Mouse (Mus musculus) naive thymus-derived CD4-positive, alpha-beta T cell, adult 2 months (primary cell): ENCODE measurements around the gene Tmem200a.
"Not testable (repeated sequence)": the region's sequence is repeated elsewhere in the genome, so short reads cannot be mapped to it uniquely, and the experiment has no call there.

Experiments used
- DNase-seq: peaks from one replicate; pipeline ENCODE4 v3.0.0-alpha.2; 2011; ENCODE audit warnings: low read depth

Tmem200a gene

DNA sequence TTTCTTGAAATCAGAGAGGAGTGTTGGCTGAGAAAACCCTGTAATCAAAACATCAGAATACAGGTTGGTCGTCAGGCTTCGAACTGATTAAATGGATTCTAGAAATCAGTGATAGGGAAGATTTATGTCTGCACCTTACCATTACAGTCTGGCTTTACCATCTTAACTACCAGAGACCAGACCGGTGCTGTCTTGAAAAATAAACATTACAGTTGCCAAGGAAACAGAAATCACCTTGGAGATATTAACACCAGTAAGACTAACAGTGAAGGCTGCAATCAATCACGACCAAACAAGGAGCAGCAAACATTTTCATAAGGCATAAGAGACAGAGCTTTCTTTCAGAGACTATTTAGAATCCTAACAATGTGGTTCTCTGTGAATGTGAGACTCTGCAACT lies 116.0 kb downstream of the Tmem200a start:
- DNase-seq = no peak

DNA sequence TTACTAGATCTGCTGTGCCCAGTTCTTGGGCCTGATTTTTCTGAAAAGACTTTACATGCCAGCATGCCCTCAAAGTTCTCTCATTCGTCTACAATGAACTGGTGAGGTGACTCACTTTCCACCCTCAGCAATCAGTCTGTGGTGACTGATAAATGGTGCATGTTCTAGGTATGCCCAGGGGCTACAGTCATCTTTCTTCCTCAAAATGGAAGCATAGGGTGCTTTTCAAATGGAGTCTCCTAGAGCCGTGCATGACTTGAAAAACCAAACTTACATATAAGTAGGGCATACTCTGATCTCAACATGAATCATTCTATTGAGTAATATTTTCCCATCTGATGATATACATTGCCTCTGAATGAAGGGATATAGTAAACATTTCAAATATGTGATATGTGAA lies 117.8 kb downstream of the Tmem200a start:
- no peak for DNase-seq

DNA sequence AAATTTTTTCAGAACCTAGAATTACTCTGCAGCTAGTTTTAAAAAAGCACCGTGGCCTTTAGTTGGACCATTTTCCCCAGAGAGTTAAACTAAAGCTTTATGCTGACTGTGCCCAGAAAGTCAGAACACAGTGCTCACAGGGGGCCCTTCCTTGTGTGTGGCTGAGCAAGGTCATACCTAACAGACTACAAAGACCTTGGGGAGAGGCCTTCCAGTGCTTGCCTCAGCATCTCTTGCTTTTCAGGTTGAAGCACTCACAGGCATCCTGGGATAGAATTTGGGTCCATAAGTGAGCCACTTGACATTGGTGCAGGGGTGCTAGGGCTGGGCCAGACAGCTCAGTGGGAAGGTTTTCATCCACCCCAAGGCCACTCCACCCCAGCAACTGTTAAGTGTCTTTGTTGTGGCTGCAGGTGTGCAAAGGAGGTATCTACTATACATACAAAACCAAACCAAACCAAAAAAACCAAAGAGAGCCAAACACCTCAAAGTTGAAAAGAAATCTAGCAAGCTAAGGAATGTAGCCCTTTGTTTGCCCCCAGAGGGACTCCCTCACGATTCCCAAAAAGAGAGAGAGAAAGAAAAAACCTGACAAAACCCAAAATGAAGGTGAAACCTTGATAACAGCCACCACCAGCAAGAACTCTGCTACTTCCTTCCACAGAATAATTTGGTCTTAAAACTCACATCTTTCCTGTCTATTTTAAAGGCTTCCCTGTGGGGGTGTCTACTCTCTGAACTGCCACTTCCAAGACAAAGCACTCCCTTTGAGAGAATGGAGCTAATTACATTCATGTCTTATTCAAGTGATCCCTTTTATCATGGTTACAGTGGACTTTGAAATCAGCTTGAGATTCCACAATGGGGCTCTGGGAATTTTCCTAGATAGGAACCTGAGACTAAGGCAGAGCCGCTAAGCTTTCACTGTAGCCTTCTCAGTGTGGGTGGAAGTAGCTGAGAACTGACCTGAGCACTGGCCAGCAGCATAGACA lies 119.8 kb downstream of the Tmem200a start:
- DNase-seq = no peak

DNA sequence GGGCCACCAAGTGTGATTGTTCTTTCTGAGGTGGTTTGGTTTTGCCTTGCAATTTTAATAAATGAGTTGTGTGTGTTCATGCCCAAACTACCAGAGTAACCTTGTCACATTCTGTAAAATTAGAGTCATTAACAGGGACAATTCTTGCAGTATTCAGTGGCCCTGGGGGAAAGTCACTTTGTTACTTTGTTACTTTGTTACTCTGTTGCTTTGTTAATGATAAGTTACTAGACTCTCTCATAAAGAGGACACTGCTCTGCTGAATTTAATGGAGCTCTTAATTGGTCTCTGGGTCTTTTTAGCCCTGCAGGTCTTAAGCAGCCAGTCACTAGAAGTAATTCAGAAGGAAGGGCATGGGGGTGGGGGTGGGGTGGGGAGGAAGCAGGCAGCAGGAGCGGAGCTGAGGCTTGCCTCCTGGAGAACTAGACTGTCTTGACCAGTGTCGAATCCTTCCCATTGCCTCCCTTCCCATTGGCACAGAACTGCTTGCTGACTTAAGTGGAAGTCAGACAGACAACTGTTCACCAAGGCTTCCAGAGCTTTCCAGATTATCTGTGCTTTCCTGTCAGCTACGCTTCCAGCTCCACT lies 124.1 kb downstream of the Tmem200a start:
- no peak for DNase-seq

DNA sequence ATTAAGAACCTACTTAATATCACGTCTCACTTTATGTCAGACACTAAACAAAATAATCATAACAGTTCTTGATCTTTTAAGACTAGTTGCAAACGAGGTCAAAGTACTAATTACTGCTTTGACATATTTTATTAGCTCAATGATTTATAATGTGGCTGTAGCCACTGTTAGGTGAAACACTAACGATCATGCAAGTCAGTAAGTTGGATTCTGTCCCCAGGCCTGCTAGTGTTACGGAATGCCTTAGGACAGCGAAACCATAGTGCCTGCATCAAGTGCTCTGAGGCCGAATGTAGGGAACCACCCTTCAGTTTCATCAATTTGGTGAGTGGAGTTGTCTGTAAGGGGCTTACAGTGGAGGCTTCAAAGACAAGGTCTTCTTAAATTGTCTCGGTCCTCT lies 126.0 kb downstream of the Tmem200a start:
- no peak for DNase-seq

DNA sequence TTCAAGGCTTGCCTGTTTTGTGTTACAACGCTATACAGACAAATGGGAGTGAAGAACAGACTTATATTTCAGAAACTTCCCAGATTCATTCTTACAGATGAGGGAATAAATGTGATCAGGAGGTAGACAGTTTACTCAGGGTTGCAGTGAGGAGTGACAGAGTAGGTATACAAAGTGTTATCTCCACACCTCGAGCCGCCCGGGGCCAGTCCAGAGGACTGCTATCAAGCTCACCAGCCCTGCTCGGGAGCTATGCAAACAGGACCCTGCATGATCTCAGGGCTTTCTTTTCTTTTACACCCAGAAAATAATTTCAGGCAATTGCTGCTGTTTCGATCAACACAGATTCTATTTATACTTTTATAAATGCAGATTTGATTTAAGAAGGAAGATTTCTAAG lies 126.7 kb downstream of the Tmem200a start:
- no peak for DNase-seq

DNA sequence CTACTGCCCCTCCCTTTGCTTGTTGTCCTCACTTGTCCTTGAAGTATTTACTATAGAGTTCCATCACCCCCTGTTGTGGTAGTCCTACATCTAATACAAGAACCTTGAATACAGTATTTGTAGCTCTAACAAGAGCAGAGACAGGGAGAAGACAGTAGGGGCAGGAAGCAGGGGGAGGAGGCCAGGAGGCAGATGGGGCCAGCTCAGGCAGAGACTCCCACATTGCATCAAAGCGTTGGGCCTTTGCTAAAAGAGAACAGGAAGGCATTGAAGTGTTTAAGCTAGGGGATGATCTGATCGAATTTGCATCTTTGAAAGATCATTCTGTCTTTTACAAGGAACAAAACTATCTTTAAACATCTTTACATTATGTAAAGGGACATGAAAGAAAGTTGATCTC lies 133.0 kb downstream of the Tmem200a start:
- no peak for DNase-seq

DNA sequence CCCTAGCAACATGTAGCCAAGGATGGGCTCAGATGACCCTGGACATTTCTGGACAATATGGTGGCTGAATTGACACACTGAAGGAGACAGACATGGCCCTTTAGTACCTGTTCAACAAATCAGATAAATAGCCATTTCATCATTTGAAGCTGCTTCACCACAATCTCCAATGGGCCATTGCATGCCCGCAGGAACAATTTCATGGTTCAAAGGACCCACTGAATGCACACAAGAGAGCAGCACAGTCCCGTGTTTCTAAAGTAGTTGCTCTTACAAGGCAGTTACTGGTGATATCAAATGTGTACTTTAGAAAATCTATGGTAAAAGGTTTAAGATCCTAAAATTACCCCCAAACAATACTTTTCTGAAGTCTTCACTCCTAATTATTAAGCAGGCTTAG lies 134.2 kb downstream of the Tmem200a start:
- DNase-seq = no peak

DNA sequence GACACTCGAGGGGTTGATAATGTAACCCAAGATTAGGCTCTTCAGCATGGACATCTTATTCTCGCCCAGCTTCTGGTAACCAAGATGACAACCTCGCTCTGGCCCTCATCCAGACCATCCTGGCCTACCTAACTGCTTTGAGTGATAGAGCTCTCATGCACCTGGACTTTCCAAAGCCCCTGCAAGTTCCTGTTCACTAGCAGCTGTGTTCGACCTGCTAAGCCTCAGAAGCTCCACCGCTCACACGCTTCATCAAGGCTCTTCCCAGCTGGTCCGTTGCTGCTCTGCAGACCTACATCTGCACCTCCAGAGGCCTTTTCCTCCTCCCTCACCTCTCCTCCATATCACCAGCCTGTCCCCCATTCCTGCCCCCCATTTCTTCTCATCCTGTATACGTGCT lies 147.1 kb downstream of the Tmem200a start:
- no peak for DNase-seq

DNA sequence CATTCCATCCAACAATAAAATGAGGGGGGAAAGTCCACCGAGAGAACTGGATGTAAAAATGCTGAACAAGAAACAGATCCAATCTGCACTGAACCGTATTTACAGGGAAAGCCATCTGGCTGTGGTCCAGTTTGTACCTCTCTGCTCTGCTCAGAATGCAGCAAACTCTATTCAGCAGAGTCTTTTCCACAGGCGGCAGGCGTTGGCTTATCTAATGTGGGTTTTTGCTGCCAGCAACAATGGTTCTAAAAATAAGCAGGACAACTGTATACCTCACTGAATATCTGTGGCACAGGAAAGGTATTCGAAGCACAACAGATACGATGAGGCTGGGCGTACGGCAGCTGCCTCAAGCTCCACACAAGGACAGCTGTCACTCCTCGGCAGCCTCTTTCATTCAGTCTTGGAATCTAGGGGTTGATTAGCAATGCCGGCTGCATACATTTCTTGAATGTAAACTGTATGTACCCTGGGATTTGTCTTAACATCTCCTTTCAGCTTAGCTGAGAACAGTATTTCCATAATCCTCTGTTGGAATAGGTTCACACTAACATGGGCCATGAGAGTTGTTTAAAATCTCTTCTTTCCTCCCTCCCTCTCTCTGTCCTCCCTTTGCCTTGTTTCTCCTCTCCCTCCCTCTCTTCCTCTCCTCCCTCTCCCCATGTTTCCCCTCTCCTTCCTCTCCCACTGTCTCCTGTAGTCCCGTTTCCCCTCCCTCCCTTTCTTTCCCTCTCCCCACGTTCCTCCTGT lies 149.3 kb downstream of the Tmem200a start:
- DNase-seq = no peak

DNA sequence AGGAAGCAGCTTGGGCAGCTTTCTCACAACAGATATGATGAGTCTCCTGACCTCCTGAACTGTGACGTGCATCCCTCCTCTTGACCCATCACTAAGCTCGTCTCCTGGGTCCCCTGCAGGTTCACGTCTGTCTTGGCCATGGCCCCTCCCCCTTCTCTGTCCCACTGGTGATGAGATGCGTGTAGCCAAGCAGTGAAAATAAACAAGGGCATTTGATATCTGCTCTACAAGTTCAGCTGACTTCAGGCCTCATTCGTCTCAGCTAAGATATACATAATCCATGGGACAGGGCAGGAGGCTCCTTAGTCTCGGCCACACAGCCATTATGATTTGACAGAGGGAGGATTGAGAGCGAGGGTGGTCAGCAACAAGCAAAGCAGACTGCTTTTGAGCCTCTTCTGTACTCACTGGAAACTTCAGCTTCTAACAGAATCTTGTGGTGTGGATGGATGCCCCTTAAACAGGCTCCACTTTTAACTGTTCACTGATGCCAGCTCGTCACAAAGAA lies 149.9 kb downstream of the Tmem200a start:
- DNase-seq = no peak

DNA sequence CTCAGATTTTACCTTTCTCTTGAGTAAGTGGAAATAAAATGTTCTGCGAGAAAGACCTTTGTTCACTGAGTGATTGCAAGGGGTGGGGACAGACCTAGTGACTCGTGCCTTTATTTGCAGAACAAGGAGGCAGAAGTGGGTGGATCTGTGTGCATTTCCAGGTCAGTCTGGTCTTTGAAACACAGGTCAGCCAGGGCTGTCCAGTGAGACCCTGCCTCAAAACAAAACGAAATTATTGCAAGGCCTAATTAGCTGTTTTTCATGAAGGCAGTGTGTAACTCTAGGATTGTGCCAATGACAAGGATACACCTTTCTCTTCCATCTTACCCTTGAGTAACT lies 150.4 kb downstream of the Tmem200a start:
- no peak for DNase-seq

DNA sequence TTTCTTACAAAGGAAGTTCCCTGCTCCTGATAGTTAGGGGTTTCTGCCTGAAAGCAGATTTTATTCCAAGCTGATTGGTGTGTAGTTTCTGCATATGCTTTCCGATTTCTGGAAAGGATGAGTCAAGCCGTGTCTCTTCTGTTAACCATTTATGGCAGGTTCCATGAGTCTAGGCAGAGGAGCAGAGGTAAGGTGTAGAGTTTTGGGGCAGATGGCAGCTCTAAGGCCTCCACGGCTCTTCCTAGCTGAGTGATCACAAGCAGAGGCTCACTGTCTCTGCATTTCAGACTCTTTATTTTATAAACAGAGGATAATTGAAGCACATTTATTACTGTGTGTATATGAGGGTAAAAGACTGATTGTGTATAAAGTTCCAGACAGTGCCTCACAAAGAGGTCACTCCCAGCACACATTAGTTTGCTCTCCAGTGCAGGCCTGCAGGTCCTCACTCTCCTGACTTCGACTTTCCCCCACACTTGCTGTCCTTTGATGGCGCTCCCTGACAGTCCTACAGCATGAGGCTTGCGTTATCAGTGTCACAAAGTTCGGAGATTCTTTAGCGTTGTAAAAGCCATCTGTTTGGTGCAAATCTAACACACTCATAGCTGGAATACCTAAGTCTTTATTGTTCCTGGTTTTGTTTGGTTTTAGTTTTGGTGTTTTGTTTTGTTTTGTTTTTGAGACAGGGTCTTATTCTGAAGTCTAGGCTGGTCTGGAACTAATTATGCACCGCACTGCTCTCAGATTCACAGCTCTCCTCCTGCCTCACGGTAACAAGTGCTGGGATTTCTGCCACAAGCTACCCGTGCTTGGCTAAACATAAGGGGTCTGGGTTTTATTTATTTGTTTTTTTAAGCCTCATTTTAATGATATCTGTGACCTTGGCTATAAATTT lies 151.1 kb downstream of the Tmem200a start:
- DNase-seq = no peak

DNA sequence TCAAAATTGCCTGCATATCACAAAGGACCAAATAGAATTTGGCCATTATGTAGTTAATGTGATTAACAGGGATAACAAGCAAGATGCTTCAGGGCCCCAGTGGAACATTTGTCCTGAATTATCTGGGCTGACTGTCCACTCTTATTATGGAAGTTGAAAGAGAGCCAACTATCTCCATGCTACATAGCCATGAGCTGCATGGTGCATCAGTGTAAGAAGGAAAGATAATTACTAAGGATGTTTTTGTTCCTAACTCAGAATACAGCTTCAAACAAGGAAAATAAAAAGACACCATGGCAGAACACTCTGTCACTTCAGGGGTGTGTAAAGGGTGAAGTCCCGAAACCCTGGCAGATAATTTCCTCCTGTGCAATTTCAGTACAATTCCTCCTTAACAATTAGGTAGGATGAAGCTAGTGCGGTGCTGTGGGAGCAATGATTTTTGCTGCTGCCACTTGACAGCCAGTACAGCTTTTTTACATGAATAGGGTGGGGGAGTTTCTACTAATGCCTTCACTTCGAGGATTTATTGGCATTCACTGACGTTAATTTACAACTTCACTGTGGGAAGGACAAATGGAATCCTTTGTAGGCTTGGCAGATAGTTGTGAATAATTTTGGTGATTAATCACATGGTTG lies 158.1 kb downstream of the Tmem200a start:
- no peak for DNase-seq

DNA sequence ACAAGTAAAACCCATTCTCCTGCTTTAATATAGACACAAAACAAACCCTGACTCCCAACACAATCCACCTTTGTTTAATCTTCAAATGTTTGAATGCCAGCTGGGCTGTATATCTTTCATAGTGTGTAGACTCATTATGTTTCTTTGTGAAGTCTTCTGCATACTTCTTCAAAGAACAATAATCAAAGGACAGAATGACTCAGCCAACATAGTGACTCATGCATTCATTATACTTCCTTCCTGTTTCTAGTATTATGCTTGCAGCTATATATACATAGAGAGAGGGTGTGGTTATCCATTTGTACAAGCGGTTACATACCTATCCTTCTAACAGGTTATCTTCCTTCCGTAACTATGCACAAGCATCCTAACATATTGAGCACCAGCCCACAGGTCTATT lies 160.7 kb downstream of the Tmem200a start:
- DNase-seq = no peak

DNA sequence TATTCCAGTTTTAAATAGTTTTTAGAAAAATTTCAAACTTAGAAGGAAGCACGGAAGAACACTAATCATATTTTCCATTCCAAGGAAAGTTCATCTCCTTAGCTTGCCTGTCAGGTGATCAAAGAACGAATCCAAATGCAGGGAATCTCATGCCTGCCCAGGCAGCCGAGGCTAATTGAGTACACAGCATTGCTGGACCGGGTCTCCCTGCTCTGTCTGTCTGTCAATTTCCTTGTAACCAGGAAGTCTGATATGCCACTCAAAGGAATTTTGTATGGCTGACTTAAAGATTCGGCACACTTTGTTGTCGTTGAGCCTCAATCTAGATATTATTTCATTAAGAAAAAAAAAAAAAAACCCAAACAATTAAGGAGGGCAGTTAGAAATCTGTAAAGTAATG lies 168.6 kb downstream of the Tmem200a start:
- DNase-seq = no peak

DNA sequence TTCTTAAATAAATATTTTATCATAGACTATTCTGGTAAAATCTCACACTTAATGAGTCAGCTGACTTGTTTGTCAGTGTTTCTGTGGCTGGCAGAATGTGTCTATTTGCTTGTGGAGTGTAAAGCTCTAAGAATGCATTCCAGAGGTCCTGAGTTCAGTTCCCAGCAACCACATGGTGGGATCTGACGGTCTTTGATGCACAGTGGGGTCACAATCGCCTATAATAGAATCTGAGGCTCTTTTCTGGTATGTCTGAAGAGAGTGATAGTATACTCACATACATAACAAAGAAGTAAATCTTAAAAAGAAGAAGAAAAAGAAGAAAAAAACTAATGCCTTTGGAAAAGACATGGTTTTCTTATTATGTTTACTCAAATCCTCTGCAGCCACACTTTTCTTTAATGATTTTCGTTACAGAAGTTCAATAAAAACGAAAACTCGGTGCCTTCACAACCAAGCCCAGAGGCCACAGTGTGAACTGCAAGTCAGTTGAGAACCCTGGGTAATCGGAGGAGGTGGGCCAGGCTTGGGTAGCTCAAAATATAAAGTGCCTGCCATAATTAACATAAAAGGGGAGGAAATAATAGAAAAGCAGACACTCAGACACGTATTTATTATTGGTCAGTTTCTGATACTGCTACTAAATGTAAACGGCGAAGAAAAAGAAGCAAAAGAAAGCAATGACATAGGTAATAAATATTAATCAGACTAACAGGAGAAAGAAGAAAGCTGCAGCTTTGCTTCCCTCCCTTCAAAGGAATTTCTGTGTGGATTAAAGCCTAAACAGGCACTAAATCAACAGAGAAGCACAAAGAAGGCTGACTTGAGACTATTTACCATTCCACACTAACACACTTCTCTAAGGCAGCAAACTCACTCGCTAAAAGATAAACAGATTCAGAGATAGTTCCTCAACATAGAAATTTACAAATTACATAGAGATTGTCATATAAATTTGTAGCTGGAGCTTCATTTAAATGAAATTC lies 170.5 kb downstream of the Tmem200a start:
- no peak for DNase-seq

DNA sequence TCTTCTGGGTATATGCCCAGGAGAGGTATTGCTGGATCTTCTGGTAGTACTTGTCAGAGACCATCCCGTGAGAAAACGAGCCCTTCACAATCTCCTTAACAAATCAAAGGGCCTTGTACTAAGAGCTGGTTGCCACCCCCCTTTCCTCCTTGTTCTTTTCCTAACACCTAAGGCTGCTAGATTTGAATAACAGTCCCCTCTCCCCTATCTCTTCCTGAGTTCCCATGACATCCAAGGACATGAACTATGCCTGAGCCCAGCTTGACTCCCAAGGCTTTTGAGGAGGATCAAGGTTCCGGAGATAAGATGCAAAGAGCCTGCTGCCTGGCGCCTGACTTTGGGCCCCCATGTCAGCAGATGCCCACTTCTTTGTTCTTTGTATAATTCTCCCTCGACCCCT lies 184.7 kb downstream of the Tmem200a start:
- not testable (repeated sequence) for DNase-seq

DNA sequence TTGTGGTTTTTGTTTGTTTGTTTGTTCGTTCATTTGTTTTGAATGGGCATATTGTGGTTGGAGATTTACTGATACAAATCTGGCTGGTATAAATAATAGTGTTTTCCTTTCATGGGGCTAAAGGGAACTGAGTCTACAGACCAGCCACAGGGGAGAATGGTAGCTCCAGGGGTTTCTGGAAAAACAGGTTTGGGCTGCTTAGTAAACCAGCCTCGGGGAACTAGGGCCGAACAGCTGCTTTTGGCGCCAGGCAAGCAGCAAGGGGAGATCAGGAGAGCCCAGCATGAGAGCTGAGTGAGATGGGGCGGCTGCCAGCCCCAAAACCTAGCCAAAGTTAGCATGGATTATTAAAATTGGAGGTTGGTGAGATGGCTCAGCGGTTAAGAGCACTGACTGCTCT lies 191.6 kb downstream of the Tmem200a start:
- no peak for DNase-seq

DNA sequence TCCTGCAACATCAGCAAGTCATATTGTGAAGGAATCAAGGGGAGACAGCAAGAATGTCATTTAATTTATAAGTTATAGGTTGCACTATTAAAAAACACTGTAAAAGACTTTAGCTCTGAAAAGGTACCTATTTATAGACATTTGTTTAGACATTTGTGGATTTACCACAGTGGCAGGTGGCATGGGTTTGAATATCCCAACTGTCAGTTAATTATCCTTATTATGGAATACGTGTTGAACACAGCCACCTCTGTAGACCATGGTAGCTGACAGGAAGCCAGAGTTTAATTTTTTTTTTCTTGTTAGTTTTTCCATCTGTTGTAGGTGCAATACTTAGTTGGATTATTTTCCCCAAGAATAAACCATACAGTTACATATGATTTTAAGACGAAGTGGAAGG lies 194.3 kb downstream of the Tmem200a start:
- DNase-seq = no peak
